Mouse (Mus musculus) c-Kit-positive CD71-positive TER-119-negative erythroid progenitor cells, embryonic 14.5 days (primary cell): ENCODE measurements around the gene Dcaf12l1.
A peak's percentile ranks its signal among the peaks of the same experiment; 100 is the strongest.
"Not testable (repeated sequence)": the region's sequence is repeated elsewhere in the genome, so short reads cannot be mapped to it uniquely, and the experiment has no call there.

Experiments
- DNase-seq: peaks from one replicate; pipeline ENCODE4 v3.0.0-alpha.2; 2013; ENCODE audit warnings: low read depth

Gene Dcaf12l1

DNA sequence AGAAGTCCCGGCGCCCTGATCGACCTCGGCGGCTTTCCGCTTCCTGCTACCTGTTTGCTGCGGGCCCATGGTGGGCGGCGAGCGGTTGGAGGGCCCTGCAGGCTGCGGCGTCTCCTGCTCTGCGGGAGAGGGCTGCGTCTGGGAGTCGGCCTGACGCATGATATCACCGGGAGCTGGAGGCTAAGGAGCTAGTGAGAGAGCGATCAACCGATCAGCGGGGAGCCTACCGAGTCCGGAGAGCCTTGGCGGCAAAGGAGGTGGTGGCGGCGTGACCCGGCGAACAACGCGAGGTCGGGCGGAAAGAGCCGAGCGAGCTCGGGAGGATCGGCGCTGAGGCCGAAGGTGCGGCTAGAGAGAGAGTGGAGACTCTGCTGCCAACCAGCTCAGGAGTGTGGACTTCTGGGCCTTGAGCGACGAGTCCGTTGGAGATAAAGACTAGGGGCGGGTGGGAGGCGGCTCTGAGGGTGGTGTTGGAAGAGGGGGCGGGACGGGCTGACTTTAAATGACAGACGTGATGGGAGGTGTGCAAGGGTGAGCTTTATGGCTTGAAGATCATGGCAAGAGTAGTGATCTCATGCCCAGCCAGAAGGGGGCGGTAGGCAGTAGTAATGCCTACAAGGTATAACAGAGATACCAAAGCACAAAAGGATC is at the start of gene Dcaf12l1:
Gene Dcaf12l1 (minus strand): TSS at position 437 of the 651 bp plus-strand sequence.
- DNase-seq, result peak; percentile 27

DNA sequence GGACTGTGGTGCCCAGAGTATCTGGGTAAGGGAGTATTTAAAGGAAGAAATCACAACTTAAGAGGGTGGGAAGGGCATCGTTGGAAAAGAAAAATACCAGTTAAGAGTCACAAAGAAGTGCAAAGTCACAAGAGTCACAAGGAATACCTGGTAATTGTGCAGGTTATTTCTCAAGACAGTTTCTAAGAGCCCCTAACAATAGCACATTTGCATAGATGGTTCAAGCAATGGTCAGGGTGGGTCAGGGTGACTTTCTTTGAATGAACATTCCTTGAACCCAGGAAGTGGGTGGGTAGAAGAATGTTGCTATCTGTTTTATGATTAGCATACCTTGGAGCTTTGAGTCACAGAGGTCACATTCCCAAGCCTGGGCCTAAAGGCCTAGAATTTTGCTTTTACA is 19.4 kb upstream of the Dcaf12l1 start:
- not testable (repeated sequence) for DNase-seq

- DNase-seq, result no peak
These were observed 799 bp downstream of the Dcaf12l1 start for GRCm38 (mm10) chrX:44789036-44789760.
